Mouse (Mus musculus) liver, embryonic 11.5 days (tissue): ENCODE data around the gene Asic2. TPM values are rescaled to one million over a fixed set of nuclear protein-coding genes. Genes with fewer than 3 reads are reported as not detected.

Source experiments
- ATAC-seq: fragments of 200-750 bp; cut with Nextera tagmentation; replicated peaks from 2 replicates; pipeline ENCODE4 v1.8.0; 2017; ENCODE audit warnings: moderate number of reproducible peaks, mild to moderate bottlenecking, moderate TSS enrichment, moderate library complexity; ENCODE audit not compliant: low FRiP score
- DNase-seq: peaks from one replicate; pipeline ENCODE4 v3.0.0-alpha.2; 2017; ENCODE audit warnings: low spot score
- H3K27ac ChIP-seq: fragments of 300-500 bp; sonication (generic); 2 replicates; pipeline ENCODE4 v1.5.1; 2014; ENCODE audit warnings: mild to moderate bottlenecking, low read depth, low read length, control low read depth
- H3K27me3 ChIP-seq: fragments of 300-500 bp; sonication (generic); replicated peaks from 2 replicates; pipeline ENCODE4 v1.6.1; 2014; ENCODE audit warnings: low read length, mixed read lengths; ENCODE audit not compliant: control insufficient read depth, insufficient read depth
- H3K36me3 ChIP-seq: fragments of 300-500 bp; sonication (generic); 2 replicates; pipeline ENCODE4 v1.6.1; 2014; ENCODE audit warnings: mild to moderate bottlenecking, low read length, moderate library complexity, mixed read lengths; ENCODE audit not compliant: control insufficient read depth, insufficient read depth
- H3K4me1 ChIP-seq: fragments of 300-500 bp; sonication (generic); replicated peaks from 2 replicates; pipeline ENCODE4 v1.6.1; 2014; ENCODE audit warnings: low read length, mixed read lengths; ENCODE audit not compliant: control insufficient read depth, insufficient read depth
- H3K4me2 ChIP-seq: fragments of 300-500 bp; sonication (generic); 2 replicates; pipeline ENCODE4 v1.6.1; 2014; ENCODE audit warnings: mild to moderate bottlenecking, control low read depth, moderate library complexity
- H3K4me3 ChIP-seq: fragments of 300-500 bp; sonication (generic); 2 replicates; pipeline ENCODE4 v1.5.1; 2014; ENCODE audit warnings: low read depth, low read length, control low read depth
- H3K9ac ChIP-seq: fragments of 300-500 bp; sonication (generic); 2 replicates; pipeline ENCODE4 v1.6.1; 2014; ENCODE audit warnings: low read depth, low read length, control low read depth
- H3K9me3 ChIP-seq: fragments of 300-500 bp; sonication (generic); 2 replicates; pipeline ENCODE4 v1.6.1; 2016; ENCODE audit warnings: low read length, inconsistent platforms, mixed read lengths; ENCODE audit not compliant: control insufficient read depth
- WGBS: fragments of 180-500 bp; shearing (Covaris S2); extraction: QIAGEN DNeasy Blood & Tissue Kit; methylation state at CpG from one replicate; pipeline ENCODE4 v1.1.7; 2014; 5-methylcytosine and 5-hydroxymethylcytosine counted together
- polyA plus RNA-seq: library from polyadenylated mRNA; unstranded; fragments of >200 nt; fragmentation: Nextera tagmentation; extraction: Ambion mirVana; gene quantifications from 2 replicates; pipeline ENCODE4 v1.2.1, GENCODE M21; 2014

Asic2 gene
- polyA plus RNA-seq, 1 experiment from 2014 or later = 0.27 TPM

- Histone ChIP-seq H3K27me3 (no peaks in the 10 kb centered on the region), H3K4me1 (no peaks in the 10 kb centered on the region), H3K9ac (no peak overlapping the region), H3K27ac (no peak overlapping the region), H3K4me2 (no peak overlapping the region), H3K9me3 (no peaks in the 10 kb centered on the region), H3K36me3 (no peaks in the 10 kb centered on the region), H3K4me3 (no peak overlapping the region)
- WGBS = 72% methylated on average over 1 of the region's 1 CpGs
- ATAC-seq = no peak
- DNase-seq = no peak
These were observed 30.7 kb downstream of the Asic2 start for GRCm38 (mm10) chr11:81937516-81937915.

GRCm38 (mm10) chr11:81926393-81926792 is 41.9 kb downstream of the Asic2 start:
- H3K4me2 ChIP-seq = no peak overlapping the region
- no peak overlapping the region for H3K4me3 ChIP-seq
- no peaks in the 10 kb centered on the region for H3K4me1 ChIP-seq
- DNase-seq (no peak), ATAC-seq (no peak)
- no peak overlapping the region for H3K27ac ChIP-seq
- no peak overlapping the region for H3K9ac ChIP-seq
- H3K9me3 ChIP-seq = no peaks in the 10 kb centered on the region
- no peaks in the 10 kb centered on the region for H3K27me3 ChIP-seq
- no peaks in the 10 kb centered on the region for H3K36me3 ChIP-seq

- no peak for ATAC-seq
- H3K36me3 ChIP-seq = no peaks in the 10 kb centered on the region
- no peak overlapping the region for H3K4me2 ChIP-seq
- DNase-seq = no peak
- no peaks in the 10 kb centered on the region for H3K27me3 ChIP-seq
- 83% methylated on average over 4 of the region's 4 CpGs for WGBS
- H3K4me3 ChIP-seq = no peak overlapping the region
- no peaks in the 10 kb centered on the region for H3K4me1 ChIP-seq
- H3K9me3 ChIP-seq = no peaks in the 10 kb centered on the region
- H3K27ac ChIP-seq = no peak overlapping the region
- H3K9ac ChIP-seq = no peak overlapping the region
These were observed 44.6 kb downstream of the Asic2 start for GRCm38 (mm10) chr11:81923626-81924025.

- no peak overlapping the region for H3K27ac ChIP-seq
- H3K9me3 ChIP-seq = no peaks in the 10 kb centered on the region
- H3K4me1 ChIP-seq = no peaks in the 10 kb centered on the region
- no peak overlapping the region for H3K4me2 ChIP-seq
- H3K4me3 ChIP-seq = no peak overlapping the region
- no peak overlapping the region for H3K9ac ChIP-seq
- 73% methylated on average over 2 of the region's 2 CpGs for WGBS
- H3K27me3 ChIP-seq = no peaks in the 10 kb centered on the region
- no peak for DNase-seq
- H3K36me3 ChIP-seq = no peaks in the 10 kb centered on the region
- no peak for ATAC-seq
These were observed 45.2 kb downstream of the Asic2 start for GRCm38 (mm10) chr11:81923096-81923495.

GRCm38 (mm10) chr11:81915501-81915900 is 52.8 kb downstream of the Asic2 start:
- Histone ChIP-seq H3K4me1 (no peaks in the 10 kb centered on the region), H3K9me3 (no peaks in the 10 kb centered on the region), H3K27me3 (no peaks in the 10 kb centered on the region), H3K4me2 (no peak overlapping the region), H3K27ac (no peak overlapping the region), H3K36me3 (no peaks in the 10 kb centered on the region), H3K9ac (no peak overlapping the region), H3K4me3 (no peak overlapping the region)
- DNase-seq (no peak), ATAC-seq (no peak)
- WGBS = 65% methylated on average over 6 of the region's 6 CpGs

GRCm38 (mm10) chr11:81913071-81913470 is 55.2 kb downstream of the Asic2 start:
- 72% methylated on average over 4 of the region's 4 CpGs for WGBS
- H3K36me3 ChIP-seq = no peaks in the 10 kb centered on the region
- H3K4me1 ChIP-seq = no peaks in the 10 kb centered on the region
- no peak overlapping the region for H3K27ac ChIP-seq
- no peak overlapping the region for H3K4me2 ChIP-seq
- H3K27me3 ChIP-seq = no peaks in the 10 kb centered on the region
- DNase-seq = no peak
- no peak overlapping the region for H3K9ac ChIP-seq
- ATAC-seq = no peak
- H3K9me3 ChIP-seq = no peaks in the 10 kb centered on the region
- no peak overlapping the region for H3K4me3 ChIP-seq

GRCm38 (mm10) chr11:81909397-81909894 is 58.8 kb downstream of the Asic2 start:
- Histone ChIP-seq H3K4me1 (no peaks in the 10 kb centered on the region), H3K9me3 (no peaks in the 10 kb centered on the region), H3K27me3 (no peaks in the 10 kb centered on the region), H3K27ac (no peak overlapping the region), H3K4me2 (no peak overlapping the region), H3K36me3 (no peaks in the 10 kb centered on the region), H3K9ac (no peak overlapping the region), H3K4me3 (no peak overlapping the region)
- DNase-seq (no peak), ATAC-seq (no peak)
- WGBS = 43% methylated on average over 5 of the region's 5 CpGs

GRCm38 (mm10) chr11:81908760-81909159 is 59.5 kb downstream of the Asic2 start:
- Histone ChIP-seq H3K9me3 (no peaks in the 10 kb centered on the region), H3K36me3 (no peaks in the 10 kb centered on the region), H3K27me3 (no peaks in the 10 kb centered on the region), H3K4me1 (no peaks in the 10 kb centered on the region), H3K9ac (no peak overlapping the region), H3K27ac (no peak overlapping the region), H3K4me3 (no peak overlapping the region), H3K4me2 (no peak overlapping the region)
- DNase-seq (no peak), ATAC-seq (no peak)
- WGBS = 70% methylated on average over 1 of the region's 1 CpGs

GRCm38 (mm10) chr11:81902318-81902717 is 65.9 kb downstream of the Asic2 start:
- no peaks in the 10 kb centered on the region for H3K9me3 ChIP-seq
- no peak overlapping the region for H3K9ac ChIP-seq
- H3K36me3 ChIP-seq = no peaks in the 10 kb centered on the region
- no peak for DNase-seq
- H3K27me3 ChIP-seq = no peaks in the 10 kb centered on the region
- H3K4me3 ChIP-seq = no peak overlapping the region
- no peak overlapping the region for H3K27ac ChIP-seq
- no peak for ATAC-seq
- H3K4me1 ChIP-seq = no peaks in the 10 kb centered on the region
- H3K4me2 ChIP-seq = no peak overlapping the region
